Mouse (Mus musculus) G1E (cell line): ENCODE results near the gene Pmis2. TPM values are rescaled to one million over a fixed set of nuclear protein-coding genes. Genes with fewer than 3 reads are reported as not detected.

Experiments
- ATAC-seq: 2 replicates; pipeline ENCODE4 v1.8.0; 2016; ENCODE audit warnings: mild to moderate bottlenecking; ENCODE audit not compliant: insufficient number of reproducible peaks, poor library complexity, low FRiP score, severe bottlenecking; ENCODE audit errors: extremely low read depth
- DNase-seq: peaks from one replicate; pipeline ENCODE4 v3.0.0; 2012; ENCODE audit warnings: low spot score
- H3K27me3 ChIP-seq: 2 replicates; pipeline ENCODE4 v1.6.1; 2012; ENCODE audit warnings: mild to moderate bottlenecking, low read length, inconsistent platforms; ENCODE audit not compliant: insufficient read depth
- H3K36me3 ChIP-seq: replicated peaks from 2 replicates; pipeline ENCODE3; 2012; ENCODE audit warnings: mild to moderate bottlenecking, inconsistent platforms
- H3K4me1 ChIP-seq: 2 replicates; pipeline ENCODE4 v1.6.1; 2012; ENCODE audit warnings: low read depth, low read length, inconsistent platforms, mixed read lengths; ENCODE audit not compliant: insufficient read depth
- H3K4me3 ChIP-seq: 2 replicates; pipeline ENCODE4 v1.5.1; 2012; ENCODE audit warnings: low read depth, mild to moderate bottlenecking, inconsistent platforms, low read length, moderate library complexity, mixed read lengths
- H3K9me3 ChIP-seq: replicated peaks from 2 replicates; pipeline ENCODE4 v1.6.1; 2012; ENCODE audit warnings: inconsistent platforms
- CTCF ChIP-seq: IDR thresholded peaks from 2 replicates; pipeline ENCODE4 v1.5.1; 2012; ENCODE audit warnings: low read depth, low read length, inconsistent platforms, mixed read lengths
- GATA1 ChIP-seq: IDR thresholded peaks from 2 replicates; pipeline ENCODE4 v1.6.1; 2012; ENCODE audit warnings: borderline replicate concordance, low read length, inconsistent platforms, mixed read lengths
- TAL1 ChIP-seq: conservative IDR thresholded peaks from 2 replicates; pipeline ENCODE4 v1.6.1; 2012; ENCODE audit warnings: low read depth, low read length, inconsistent platforms, mixed read lengths
- polyA plus RNA-seq: library from polyadenylated mRNA; stranded (reverse); fragments of >175 nt; gene quantifications from 2 replicates; pipeline ENCODE4 v1.2.3, GENCODE M21; 2012
- total RNA-seq, 2 experiments: library from RNA; stranded (forward) in 1 of 2; stranded (reverse) in 1 of 2; fragments of 200-1000 nt in 1 of 2; fragments of >200 nt in 1 of 2; fragmentation: Nextera tagmentation in 1 of 2; gene quantifications; 2 replicates each; pipeline ENCODE4 v1.2.3; 2014 to 2017

Gene Pmis2
- total and polyA plus RNA-seq, 3 experiments, result not detected

DNA sequence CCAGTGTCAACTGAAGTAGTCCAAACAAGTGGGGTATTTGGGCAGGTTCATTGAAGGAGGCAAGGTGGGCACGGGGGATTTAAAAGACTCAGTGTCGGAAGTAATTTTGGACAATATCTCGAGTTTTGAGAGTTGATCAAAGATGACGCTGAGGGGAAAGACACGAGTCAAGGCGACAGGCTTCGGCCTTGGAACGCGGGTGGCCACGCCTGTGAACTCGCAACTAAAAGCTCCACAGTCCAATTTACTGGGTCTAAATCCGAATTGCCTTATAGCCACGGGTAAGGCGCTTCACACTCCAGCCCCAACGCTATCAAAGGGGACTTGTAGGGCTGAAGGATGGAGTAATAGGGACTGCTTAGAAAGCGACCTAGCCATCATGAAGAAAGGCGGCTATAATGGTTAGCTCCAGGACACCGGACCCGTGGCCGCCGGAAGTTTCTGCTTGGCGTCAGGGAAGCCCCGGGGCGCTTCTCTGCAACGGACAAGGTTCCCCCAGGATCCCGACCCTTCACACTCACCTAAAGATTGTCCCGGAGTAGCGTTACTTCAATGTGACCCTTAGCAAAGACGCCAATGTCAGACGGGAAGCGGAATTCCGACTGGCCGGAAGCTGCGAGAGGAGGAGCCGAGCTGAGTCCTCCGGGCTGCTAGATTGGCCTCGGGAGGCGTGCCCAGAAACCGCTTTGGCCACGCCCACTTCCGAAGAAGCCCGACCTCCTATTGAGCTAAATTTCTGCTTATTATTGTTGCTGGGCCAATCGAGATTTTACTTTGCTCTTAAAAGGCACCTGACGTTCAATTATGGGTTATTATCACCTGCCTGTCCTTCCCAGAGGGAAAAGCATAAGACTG, 45.6 kb downstream of the Pmis2 start, which contains the start of gene Cox6b1:
Cox6b1 (minus strand) TSS at position 622 of the 855 bp plus-strand sequence.
- peaks cover 37% of the 10 kb centered on the region for H3K36me3 ChIP-seq
- H3K9me3 ChIP-seq, result no peaks in the 10 kb centered on the region
- ATAC-seq (peak; percentile 84), DNase-seq (peak; percentile 67)
- TF ChIP-seq CTCF, result no peak
- TF ChIP-seq TAL1, result no peak
- no peak for TF ChIP-seq GATA1
- peaks cover 11% of the 10 kb centered on the region; the same call in 1 of the 2 replicates for H3K27me3 ChIP-seq
- H3K4me3 ChIP-seq, result peak within 1 kb of the TSS; percentile 79
- H3K4me1 ChIP-seq, result peaks cover 25% of the 10 kb centered on the region

Other genes with a start within 250 kb of the Pmis2 start
Only the 20 nearest of the 32 such genes appear.
- 18.6 and 20.2 TPM in 2 replicates for gene Proser3, start 119.3 kb downstream of the Pmis2 start, total RNA-seq (2014; fragmentation: Nextera tagmentation)
- gene Proser3, start 119.3 kb downstream of the Pmis2 start, total RNA-seq (2017), result 4.2 and 7.4 TPM in 2 replicates
- 19.7 and 20.5 TPM in 2 replicates for gene Proser3, start 119.3 kb downstream of the Pmis2 start, polyA plus RNA-seq
- gene Lin37, start 111.8 kb downstream of the Pmis2 start, total RNA-seq (2014; fragmentation: Nextera tagmentation), result 82.7 and 119 TPM in 2 replicates
- gene Lin37, start 111.8 kb downstream of the Pmis2 start, total RNA-seq (2017), result 20.4 and 24.9 TPM in 2 replicates
- 66.7 and 78.0 TPM in 2 replicates for gene Lin37, start 111.8 kb downstream of the Pmis2 start, polyA plus RNA-seq
- 16.1 and 42.5 TPM in 2 replicates for gene U2af1l4, start 108.3 kb downstream of the Pmis2 start, total RNA-seq (2014; fragmentation: Nextera tagmentation)
- gene U2af1l4, start 108.3 kb downstream of the Pmis2 start, total RNA-seq (2017), result 62.9 and 74.1 TPM in 2 replicates
- 47.3 and 71.2 TPM in 2 replicates for gene U2af1l4, start 108.3 kb downstream of the Pmis2 start, polyA plus RNA-seq
- gene Gm49396, start 108.3 kb downstream of the Pmis2 start, total RNA-seq (2014; fragmentation: Nextera tagmentation), result 3.9 and 4.4 TPM in 2 replicates
- 4.7 and 5.8 TPM in 2 replicates for gene Gm49396, start 108.3 kb downstream of the Pmis2 start, total RNA-seq (2017)
- gene Gm49396, start 108.3 kb downstream of the Pmis2 start, polyA plus RNA-seq, result 2.5 and 2.6 TPM in 2 replicates
- gene Psenen, start 108.0 kb downstream of the Pmis2 start, total RNA-seq (2014; fragmentation: Nextera tagmentation), result 246 and 298 TPM in 2 replicates
- 134 and 142 TPM in 2 replicates for gene Psenen, start 108.0 kb downstream of the Pmis2 start, total RNA-seq (2017)
- 26.1 and 31.8 TPM in 2 replicates for gene Psenen, start 108.0 kb downstream of the Pmis2 start, polyA plus RNA-seq
- gene Igflr1, start 106.2 kb downstream of the Pmis2 start, total RNA-seq (2014; fragmentation: Nextera tagmentation), result 1.8 TPM in 1 of 2 replicates, not detected in the other
- gene Igflr1, start 106.2 kb downstream of the Pmis2 start, total RNA-seq (2017), result 0.70 TPM in 1 of 2 replicates, not detected in the other
- gene Igflr1, start 106.2 kb downstream of the Pmis2 start, polyA plus RNA-seq, result 4.8 and 6.3 TPM in 2 replicates
- 133 and 142 TPM in 2 replicates for gene Kmt2b, start 82.9 kb downstream of the Pmis2 start, total RNA-seq (2014; fragmentation: Nextera tagmentation)
- gene Kmt2b, start 82.9 kb downstream of the Pmis2 start, total RNA-seq (2017), result 9.2 and 11.3 TPM in 2 replicates
- 97.4 and 99.2 TPM in 2 replicates for gene Kmt2b, start 82.9 kb downstream of the Pmis2 start, polyA plus RNA-seq
- gene Zbtb32, start 72.7 kb downstream of the Pmis2 start, total RNA-seq (2014; fragmentation: Nextera tagmentation), result not detected in 2 replicates
- 0.05 and 0.58 TPM in 2 replicates for gene Zbtb32, start 72.7 kb downstream of the Pmis2 start, total RNA-seq (2017)
- 0.23 and 0.30 TPM in 2 replicates for gene Zbtb32, start 72.7 kb downstream of the Pmis2 start, polyA plus RNA-seq
- 1.6 and 15.0 TPM in 2 replicates for gene Upk1a, start 58.8 kb downstream of the Pmis2 start, total RNA-seq (2014; fragmentation: Nextera tagmentation)
- gene Upk1a, start 58.8 kb downstream of the Pmis2 start, total RNA-seq (2017), result 0.29 and 0.82 TPM in 2 replicates
- 0.98 and 1.4 TPM in 2 replicates for gene Upk1a, start 58.8 kb downstream of the Pmis2 start, polyA plus RNA-seq
- 200 and 256 TPM in 2 replicates for gene Cox6b1, start 45.5 kb downstream of the Pmis2 start, total RNA-seq (2014; fragmentation: Nextera tagmentation)
- gene Cox6b1, start 45.5 kb downstream of the Pmis2 start, total RNA-seq (2017), result 820 and 835 TPM in 2 replicates
- 51.7 and 147 TPM in 2 replicates for gene Cox6b1, start 45.5 kb downstream of the Pmis2 start, polyA plus RNA-seq
- gene Etv2, start 35.8 kb downstream of the Pmis2 start, total RNA-seq (2014; fragmentation: Nextera tagmentation), result not detected in 2 replicates
- not detected in 2 replicates for gene Etv2, start 35.8 kb downstream of the Pmis2 start, total RNA-seq (2017)
- not detected in 2 replicates for gene Etv2, start 35.8 kb downstream of the Pmis2 start, polyA plus RNA-seq
- gene Rbm42, start 21.3 kb downstream of the Pmis2 start, total RNA-seq (2014; fragmentation: Nextera tagmentation), result 46.4 and 47.9 TPM in 2 replicates
- 42.9 and 51.9 TPM in 2 replicates for gene Rbm42, start 21.3 kb downstream of the Pmis2 start, total RNA-seq (2017)
- gene Rbm42, start 21.3 kb downstream of the Pmis2 start, polyA plus RNA-seq, result 235 and 293 TPM in 2 replicates
- 46.7 and 58.4 TPM in 2 replicates for gene Haus5, start 6.6 kb downstream of the Pmis2 start, total RNA-seq (2014; fragmentation: Nextera tagmentation)
- 24.2 and 25.5 TPM in 2 replicates for gene Haus5, start 6.6 kb downstream of the Pmis2 start, total RNA-seq (2017)
- 32.2 and 40.4 TPM in 2 replicates for gene Haus5, start 6.6 kb downstream of the Pmis2 start, polyA plus RNA-seq
- not detected in 2 replicates for gene 2200002J24Rik, start 27.3 kb upstream of the Pmis2 start, total RNA-seq (2014; fragmentation: Nextera tagmentation)
- not detected in 2 replicates for gene 2200002J24Rik, start 27.3 kb upstream of the Pmis2 start, total RNA-seq (2017)
- gene 2200002J24Rik, start 27.3 kb upstream of the Pmis2 start, polyA plus RNA-seq, result not detected in 2 replicates
- not detected in 2 replicates for gene Atp4a, start 40.6 kb upstream of the Pmis2 start, total RNA-seq (2014; fragmentation: Nextera tagmentation)
- 0.05 and 0.06 TPM in 2 replicates for gene Atp4a, start 40.6 kb upstream of the Pmis2 start, total RNA-seq (2017)
- not detected in 2 replicates for gene Atp4a, start 40.6 kb upstream of the Pmis2 start, polyA plus RNA-seq
- gene Tmem147, start 57.9 kb upstream of the Pmis2 start, total RNA-seq (2014; fragmentation: Nextera tagmentation), result 57.5 and 67.7 TPM in 2 replicates
- gene Tmem147, start 57.9 kb upstream of the Pmis2 start, total RNA-seq (2017), result 47.5 and 54.9 TPM in 2 replicates
- gene Tmem147, start 57.9 kb upstream of the Pmis2 start, polyA plus RNA-seq, result 40.1 and 44.9 TPM in 2 replicates
- not detected in 2 replicates for gene Gapdhs, start 72.1 kb upstream of the Pmis2 start, total RNA-seq (2014; fragmentation: Nextera tagmentation)
- gene Gapdhs, start 72.1 kb upstream of the Pmis2 start, total RNA-seq (2017), result not detected in 2 replicates
- not detected in 2 replicates for gene Gapdhs, start 72.1 kb upstream of the Pmis2 start, polyA plus RNA-seq
- 5.4 and 5.7 TPM in 2 replicates for gene Sbsn, start 79.9 kb upstream of the Pmis2 start, total RNA-seq (2014; fragmentation: Nextera tagmentation)
- 0.52 and 5.1 TPM in 2 replicates for gene Sbsn, start 79.9 kb upstream of the Pmis2 start, total RNA-seq (2017)
- 0.96 and 1.5 TPM in 2 replicates for gene Sbsn, start 79.9 kb upstream of the Pmis2 start, polyA plus RNA-seq
- gene Dmkn, start 92.2 kb upstream of the Pmis2 start, total RNA-seq (2014; fragmentation: Nextera tagmentation), result not detected in 2 replicates
- 0.44 TPM in 1 of 2 replicates, not detected in the other for gene Dmkn, start 92.2 kb upstream of the Pmis2 start, total RNA-seq (2017)
- gene Dmkn, start 92.2 kb upstream of the Pmis2 start, polyA plus RNA-seq, result not detected in 2 replicates
- gene Krtdap, start 116.3 kb upstream of the Pmis2 start, total RNA-seq (2014; fragmentation: Nextera tagmentation), result not detected in 2 replicates
- not detected in 2 replicates for gene Krtdap, start 116.3 kb upstream of the Pmis2 start, total RNA-seq (2017)
- not detected in 2 replicates for gene Krtdap, start 116.3 kb upstream of the Pmis2 start, polyA plus RNA-seq